Mouse (Mus musculus) forebrain, embryonic 15.5 days (tissue): ENCODE data around the gene Mtrex. TPM values are rescaled to one million over a fixed set of nuclear protein-coding genes. Genes with fewer than 3 reads are reported as not detected.
A peak's percentile ranks its signal among the peaks of the same experiment; 100 is the strongest.

Experiments
- ATAC-seq: fragments of 200-750 bp; cut with Nextera tagmentation; replicated peaks from 2 replicates; pipeline ENCODE4 v1.8.0; 2017; ENCODE audit warnings: mild to moderate bottlenecking, moderate TSS enrichment, moderate library complexity
- H3K27ac ChIP-seq: fragments of 300-500 bp; sonication (generic); replicated peaks from 2 replicates; pipeline ENCODE4 v1.5.1; 2015; ENCODE audit warnings: mild to moderate bottlenecking, inconsistent platforms
- H3K27me3 ChIP-seq: fragments of 300-500 bp; sonication (generic); 2 replicates; pipeline ENCODE4 v1.6.1; 2015; ENCODE audit warnings: inconsistent platforms
- H3K36me3 ChIP-seq: fragments of 300-500 bp; sonication (generic); 2 replicates; pipeline ENCODE4 v1.6.1; 2015; ENCODE audit warnings: mild to moderate bottlenecking, inconsistent platforms
- H3K4me1 ChIP-seq: fragments of 300-500 bp; sonication (generic); 2 replicates; pipeline ENCODE4 v1.6.1; 2015; ENCODE audit warnings: inconsistent platforms
- H3K4me2 ChIP-seq: fragments of 300-500 bp; sonication (generic); replicated peaks from 2 replicates; pipeline ENCODE4 v1.6.1; 2015; ENCODE audit warnings: mild to moderate bottlenecking, inconsistent platforms
- H3K4me3 ChIP-seq: fragments of 300-500 bp; sonication (generic); 2 replicates; pipeline ENCODE4 v1.5.1; 2015; ENCODE audit warnings: mild to moderate bottlenecking, inconsistent platforms
- H3K9ac ChIP-seq: fragments of 300-500 bp; sonication (generic); replicated peaks from 2 replicates; pipeline ENCODE4 v1.6.1; 2015; ENCODE audit warnings: mild to moderate bottlenecking, inconsistent platforms
- H3K9me3 ChIP-seq: fragments of 300-500 bp; sonication (generic); 2 replicates; pipeline ENCODE4 v1.6.1; 2016; ENCODE audit warnings: inconsistent platforms
- WGBS: fragments of 180-500 bp; shearing (Covaris S2); methylation state at CpG from one replicate; pipeline ENCODE4 v1.1.7; 2015; ENCODE audit warnings: mixed read lengths; 5-methylcytosine and 5-hydroxymethylcytosine counted together
- polyA plus RNA-seq: library from polyadenylated mRNA; unstranded; fragments of >200 nt; fragmentation: Nextera tagmentation; extraction: Ambion mirVana; gene quantifications from 2 replicates; pipeline ENCODE4 v1.2.1, GENCODE M21; 2015

Gene Mtrex
- 65.0 and 67.7 TPM in 2 replicates for polyA plus RNA-seq

DNA sequence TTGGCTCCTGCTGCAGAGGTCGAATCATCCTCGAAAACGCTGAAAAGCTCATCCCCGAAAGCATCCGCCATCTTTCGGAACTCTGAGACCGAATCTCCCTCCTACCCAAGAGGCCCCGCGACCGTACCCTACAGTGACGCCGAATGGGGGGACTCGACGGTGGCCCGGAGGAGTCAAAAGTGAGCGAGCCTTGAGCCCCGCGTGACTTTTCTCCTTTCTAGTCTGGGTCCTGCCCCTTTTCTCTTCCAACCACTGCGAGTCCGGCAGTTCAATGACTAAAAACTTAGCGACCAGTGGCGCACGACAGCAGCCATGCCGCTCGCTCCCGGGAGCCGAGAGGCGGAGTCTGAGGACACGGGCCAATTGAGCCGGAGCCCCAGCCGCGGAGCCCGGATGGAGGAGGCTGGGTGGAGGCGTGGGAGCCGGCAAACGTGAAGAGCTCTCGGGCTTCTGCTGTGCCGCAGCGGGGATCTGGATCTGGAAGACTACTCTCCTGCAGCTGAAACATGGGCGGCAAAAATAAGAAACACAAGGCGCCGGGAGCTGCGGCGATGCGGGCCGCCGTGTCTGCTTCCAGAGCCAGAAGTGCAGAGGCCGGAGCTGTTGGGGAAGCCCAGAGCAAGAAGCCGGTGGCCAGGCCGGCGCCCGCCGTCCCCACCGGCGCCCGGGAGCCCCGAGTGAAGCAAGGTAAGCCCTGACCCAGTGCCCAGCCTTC, at the start of gene Mtrex, which contains the start of gene Dhx29:
Mtrex (minus strand) TSS at position 112 of the 715 bp plus-strand sequence.
Dhx29 (plus strand) TSS at position 168 of the 715 bp plus-strand sequence.
- H3K27me3 ChIP-seq, result no peaks in the 10 kb centered on the region
- H3K4me3 ChIP-seq, result peak within 1 kb of the TSS; percentile 62
- H3K27ac ChIP-seq, result peak within 1 kb of the TSS; percentile 94
- peaks cover 10% of the 10 kb centered on the region for H3K36me3 ChIP-seq
- under 1% methylated on average over 57 of the region's 57 CpGs for WGBS
- peak within 1 kb of the TSS; percentile 82 for H3K9ac ChIP-seq
- H3K4me1 ChIP-seq, result peaks cover 31% of the 10 kb centered on the region
- ATAC-seq, result peak; percentile 99
- H3K9me3 ChIP-seq, result no peaks in the 10 kb centered on the region
- peak within 1 kb of the TSS; percentile 56 for H3K4me2 ChIP-seq

DNA sequence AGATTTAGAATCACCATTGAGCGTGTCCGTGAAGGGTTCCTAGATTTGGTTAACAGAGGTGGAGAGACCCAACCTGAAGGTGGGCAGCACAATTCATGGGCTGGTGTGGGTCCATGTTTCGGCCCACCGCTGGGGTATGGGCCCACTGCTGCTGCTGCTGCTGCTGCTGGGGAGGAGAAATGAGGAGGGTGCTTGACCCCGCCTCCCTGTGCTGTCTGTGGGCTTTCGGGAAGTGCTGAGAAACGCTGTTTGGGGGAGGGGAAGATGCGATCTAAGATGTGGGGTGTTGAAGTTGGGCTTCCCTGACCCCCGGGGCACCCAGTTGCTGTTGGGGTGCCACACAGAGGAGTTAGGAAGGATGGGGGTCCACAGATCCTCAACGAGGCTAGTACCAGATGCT, 49.5 kb upstream of the Mtrex start:
- Histone ChIP-seq H3K9me3 (no peaks in the 10 kb centered on the region), H3K9ac (no peak overlapping the region), H3K27me3 (no peaks in the 10 kb centered on the region), H3K4me2 (no peak overlapping the region), H3K4me3 (no peak overlapping the region), H3K4me1 (no peaks in the 10 kb centered on the region), H3K27ac (no peak overlapping the region), H3K36me3 (no peaks in the 10 kb centered on the region)
- WGBS, result 42% methylated on average over 10 of the region's 10 CpGs
- ATAC-seq, result no peak

DNA sequence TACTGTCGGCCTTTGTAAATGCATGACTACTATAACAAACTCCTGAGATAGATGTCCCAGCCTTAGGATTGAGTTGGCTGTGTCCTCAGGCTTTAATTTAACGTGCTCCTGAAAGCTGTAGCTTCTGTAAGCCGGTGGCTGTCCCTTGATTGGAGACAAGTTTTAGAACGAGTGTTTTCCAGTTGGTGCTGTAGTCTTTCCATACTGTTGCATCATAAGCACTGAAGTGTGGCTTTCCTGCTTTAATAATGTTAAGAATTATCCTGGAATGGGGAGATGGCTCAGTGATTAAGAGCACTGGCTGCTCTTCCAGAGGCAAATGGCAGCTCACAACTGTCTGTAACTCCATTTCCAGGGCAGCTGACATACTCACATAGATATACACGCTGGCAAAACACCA, 40.1 kb upstream of the Mtrex start:
- Histone ChIP-seq H3K4me1 (no peaks in the 10 kb centered on the region), H3K9ac (no peak overlapping the region), H3K36me3 (peaks cover 61% of the 10 kb centered on the region), H3K4me2 (no peak overlapping the region), H3K27me3 (no peaks in the 10 kb centered on the region), H3K27ac (no peak overlapping the region), H3K4me3 (no peak overlapping the region), H3K9me3 (no peaks in the 10 kb centered on the region)
- ATAC-seq, result no peak
- 94% methylated on average over 5 of the region's 5 CpGs for WGBS

DNA sequence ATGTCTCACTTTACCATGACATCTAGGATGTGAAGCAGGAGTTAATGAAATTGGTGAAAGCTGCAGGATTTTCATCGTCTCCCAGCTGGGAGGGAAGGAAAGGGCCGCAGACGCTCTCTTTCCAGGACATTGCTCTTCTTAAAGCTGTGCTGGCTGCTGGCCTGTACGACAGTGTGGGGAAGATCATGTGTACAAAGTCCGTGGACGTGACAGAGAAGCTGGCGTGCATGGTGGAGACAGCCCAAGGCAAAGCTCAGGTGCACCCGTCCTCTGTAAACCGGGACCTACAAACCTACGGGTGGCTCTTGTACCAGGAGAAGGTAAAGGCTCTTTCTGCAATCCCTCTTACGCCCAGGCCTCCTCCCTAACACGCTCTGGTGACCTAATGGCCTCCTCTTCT, 37.2 kb upstream of the Mtrex start:
- H3K9me3 ChIP-seq, result no peaks in the 10 kb centered on the region
- H3K27ac ChIP-seq, result no peak overlapping the region
- H3K4me1 ChIP-seq, result no peaks in the 10 kb centered on the region
- no peak for ATAC-seq
- no peak overlapping the region for H3K4me2 ChIP-seq
- 93% methylated on average over 12 of the region's 12 CpGs for WGBS
- no peak overlapping the region for H3K4me3 ChIP-seq
- H3K9ac ChIP-seq, result no peak overlapping the region
- no peaks in the 10 kb centered on the region for H3K27me3 ChIP-seq
- peaks cover 70% of the 10 kb centered on the region for H3K36me3 ChIP-seq

DNA sequence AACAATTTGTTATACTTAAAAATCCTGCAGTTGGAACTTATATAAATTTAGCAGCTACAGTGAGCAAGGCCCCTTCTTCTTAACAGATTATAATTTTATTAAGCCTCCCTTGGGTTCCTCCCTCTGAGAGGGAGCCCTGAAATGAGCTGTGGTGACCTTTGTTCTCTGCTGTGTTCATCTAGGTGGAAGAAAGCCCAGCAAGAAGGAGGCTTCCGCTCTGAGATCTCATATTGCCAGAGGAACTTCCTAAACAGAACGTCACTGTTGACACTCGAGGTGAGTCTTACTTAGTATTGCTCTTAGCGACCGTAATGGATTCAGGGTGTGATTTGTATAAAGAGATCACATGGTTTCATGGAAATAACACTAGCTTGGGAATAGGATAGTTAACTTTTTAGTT, 35.9 kb upstream of the Mtrex start:
- WGBS, result 80% methylated on average over 5 of the region's 5 CpGs
- Histone ChIP-seq H3K9ac (no peak overlapping the region), H3K4me1 (no peaks in the 10 kb centered on the region), H3K27ac (no peak overlapping the region), H3K4me3 (no peak overlapping the region), H3K36me3 (peaks cover 69% of the 10 kb centered on the region), H3K9me3 (no peaks in the 10 kb centered on the region), H3K27me3 (no peaks in the 10 kb centered on the region), H3K4me2 (no peak overlapping the region)
- no peak for ATAC-seq

DNA sequence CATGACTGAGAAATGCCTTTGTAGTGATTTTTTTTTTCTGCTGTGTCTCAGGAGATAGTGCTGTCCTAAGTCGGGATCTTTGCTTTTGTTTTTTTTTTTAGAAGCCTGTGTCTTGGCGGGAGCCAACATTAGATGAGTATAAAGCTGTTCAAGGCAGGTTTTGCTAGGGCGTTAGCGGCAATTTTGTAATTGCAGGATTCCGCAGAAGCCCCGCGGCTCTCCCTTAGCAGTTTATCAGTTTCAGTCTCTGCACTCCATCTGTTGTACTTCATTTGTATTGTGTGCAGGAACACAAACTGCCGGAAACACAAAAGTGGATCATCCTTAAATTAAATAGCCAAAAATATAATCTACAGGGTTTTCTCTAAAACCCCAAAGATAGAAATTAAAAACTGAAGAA, 26.9 kb upstream of the Mtrex start:
- Histone ChIP-seq H3K36me3 (peaks cover 73% of the 10 kb centered on the region), H3K9me3 (no peaks in the 10 kb centered on the region), H3K4me1 (no peaks in the 10 kb centered on the region), H3K9ac (no peak overlapping the region), H3K27ac (no peak overlapping the region), H3K4me3 (no peak overlapping the region), H3K4me2 (no peak overlapping the region), H3K27me3 (no peaks in the 10 kb centered on the region)
- 92% methylated on average over 8 of the region's 8 CpGs for WGBS
- no peak for ATAC-seq

DNA sequence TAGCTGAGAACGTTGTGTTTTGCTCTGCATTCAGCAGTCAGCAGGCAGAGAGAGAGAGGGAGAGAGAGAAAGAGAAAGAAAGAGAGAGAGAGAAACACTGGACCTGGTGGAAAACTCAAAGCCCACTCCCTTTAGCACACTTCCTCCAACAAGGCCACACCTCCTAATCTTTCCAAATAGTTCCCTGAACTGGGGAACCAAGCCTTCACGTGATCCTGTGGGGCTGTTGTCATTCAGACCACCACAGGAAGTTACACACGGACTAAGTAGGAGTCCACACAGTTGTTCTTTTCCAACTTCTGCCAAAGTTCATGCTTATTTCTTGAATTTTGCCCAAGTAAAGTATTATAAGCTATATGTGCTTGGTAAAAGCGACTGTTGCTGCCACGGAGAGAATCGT, 18.7 kb upstream of the Mtrex start:
- Histone ChIP-seq H3K4me1 (no peaks in the 10 kb centered on the region), H3K9ac (no peak overlapping the region), H3K27me3 (no peaks in the 10 kb centered on the region), H3K4me2 (no peak overlapping the region), H3K36me3 (peaks cover 80% of the 10 kb centered on the region), H3K27ac (no peak overlapping the region), H3K4me3 (no peak overlapping the region), H3K9me3 (no peaks in the 10 kb centered on the region)
- no peak for ATAC-seq
- 86% methylated on average over 6 of the region's 6 CpGs for WGBS

DNA sequence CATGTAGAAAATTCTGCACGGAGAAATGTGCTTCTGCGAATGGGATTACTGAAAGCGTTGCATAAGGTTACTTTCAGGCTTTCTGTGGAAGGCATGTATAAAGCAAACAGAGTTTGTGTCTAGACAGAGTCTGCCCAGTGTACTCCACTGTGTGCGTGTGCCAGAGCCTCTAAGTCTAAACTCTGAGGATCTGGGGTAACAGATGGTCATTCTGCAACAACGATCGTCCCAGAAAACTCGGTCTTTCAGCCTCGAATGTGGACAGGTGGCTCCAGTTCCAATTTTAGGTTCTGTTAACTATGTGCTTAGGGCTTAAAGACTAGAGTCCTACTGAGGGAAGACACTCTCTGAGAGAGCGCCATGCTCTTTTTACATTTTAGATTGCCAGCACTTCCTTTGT, 18.1 kb upstream of the Mtrex start:
- 87% methylated on average over 9 of the region's 9 CpGs for WGBS
- H3K4me1 ChIP-seq, result no peaks in the 10 kb centered on the region
- no peak overlapping the region for H3K4me3 ChIP-seq
- no peaks in the 10 kb centered on the region for H3K9me3 ChIP-seq
- H3K27ac ChIP-seq, result no peak overlapping the region
- peaks cover 75% of the 10 kb centered on the region for H3K36me3 ChIP-seq
- no peaks in the 10 kb centered on the region for H3K27me3 ChIP-seq
- no peak for ATAC-seq
- H3K4me2 ChIP-seq, result no peak overlapping the region
- H3K9ac ChIP-seq, result no peak overlapping the region

DNA sequence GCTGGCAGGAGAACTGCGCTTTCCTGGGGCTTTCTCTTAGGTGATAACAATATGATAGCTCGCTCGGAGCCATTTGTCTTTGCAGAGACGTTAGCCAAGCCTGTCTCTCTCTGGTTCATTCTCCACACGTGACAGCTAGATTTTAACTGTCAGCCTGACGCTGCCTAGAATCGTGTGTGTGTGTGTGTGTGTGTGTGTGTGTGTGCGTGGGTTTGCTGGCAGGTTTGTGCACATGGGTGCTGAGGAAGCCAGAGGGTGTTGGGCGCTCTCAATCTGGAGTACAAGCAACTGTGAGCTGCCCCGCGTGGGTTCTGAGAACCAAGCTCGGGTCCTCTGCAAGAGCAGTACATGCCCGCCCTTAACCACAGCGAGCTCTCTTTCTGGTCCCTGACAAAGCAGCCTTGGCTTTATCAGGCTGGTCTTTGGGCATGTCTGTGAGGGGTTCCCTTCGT, 14.7 kb upstream of the Mtrex start:
- no peak overlapping the region for H3K4me2 ChIP-seq
- no peaks in the 10 kb centered on the region for H3K4me1 ChIP-seq
- H3K36me3 ChIP-seq, result peaks cover 63% of the 10 kb centered on the region
- H3K4me3 ChIP-seq, result no peak overlapping the region
- no peak overlapping the region for H3K27ac ChIP-seq
- no peaks in the 10 kb centered on the region for H3K27me3 ChIP-seq
- no peak overlapping the region for H3K9ac ChIP-seq
- H3K9me3 ChIP-seq, result no peaks in the 10 kb centered on the region
- WGBS, result 80% methylated on average over 15 of the region's 15 CpGs
- no peak for ATAC-seq

DNA sequence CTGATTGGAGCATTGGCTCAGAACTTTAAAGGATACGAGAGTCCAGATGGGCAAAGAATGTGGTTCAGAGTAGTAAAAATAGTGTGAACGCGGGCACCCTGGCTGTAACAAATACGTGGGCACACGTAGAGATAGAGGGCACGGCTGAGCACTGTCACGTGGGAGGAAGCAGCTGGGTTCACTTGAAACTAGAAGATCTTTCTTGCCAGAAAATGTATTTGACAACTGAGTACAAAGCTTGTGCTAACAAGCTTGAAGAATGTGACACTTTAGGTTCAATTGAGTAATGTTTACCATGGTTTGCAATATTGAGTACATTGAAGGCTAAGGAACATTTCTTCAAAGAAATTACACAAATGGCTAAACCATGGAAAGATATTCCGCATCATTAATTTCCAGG, 10.9 kb upstream of the Mtrex start:
- H3K4me2 ChIP-seq, result no peak overlapping the region
- no peak for ATAC-seq
- H3K4me1 ChIP-seq, result no peaks in the 10 kb centered on the region
- H3K4me3 ChIP-seq, result no peak overlapping the region
- 95% methylated on average over 8 of the region's 8 CpGs for WGBS
- peaks cover 57% of the 10 kb centered on the region for H3K36me3 ChIP-seq
- H3K27me3 ChIP-seq, result no peaks in the 10 kb centered on the region
- H3K9me3 ChIP-seq, result no peaks in the 10 kb centered on the region
- no peak overlapping the region for H3K9ac ChIP-seq
- H3K27ac ChIP-seq, result no peak overlapping the region

DNA sequence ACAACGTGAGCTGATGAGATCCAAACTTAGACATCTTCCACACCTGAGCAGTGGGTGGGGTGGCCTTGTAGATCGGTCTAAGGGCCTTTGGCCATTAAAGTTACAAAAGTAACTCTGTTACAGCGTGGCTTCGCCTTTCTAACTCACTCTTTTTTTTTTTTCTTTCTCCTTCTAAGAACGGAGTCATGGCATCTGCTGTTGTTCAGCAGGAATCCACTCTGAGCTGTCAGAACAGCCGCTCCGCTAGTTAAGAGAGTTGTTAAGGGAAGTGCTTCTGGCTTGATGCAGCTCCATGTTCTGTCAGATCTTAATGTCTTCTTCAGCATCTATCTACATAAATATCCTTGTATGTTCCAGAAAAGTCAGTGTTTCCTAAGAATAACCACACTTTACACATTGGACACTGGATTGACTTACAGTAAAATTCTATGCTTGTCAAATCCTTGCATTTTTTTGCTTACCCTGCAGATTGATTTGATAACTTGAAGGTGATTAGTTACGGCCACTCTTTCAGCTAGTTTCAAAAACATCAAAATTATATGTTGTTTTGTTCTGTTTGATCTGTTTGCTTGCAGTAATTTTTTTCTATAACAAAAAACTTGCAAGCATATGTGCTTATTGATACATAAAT, 955 bp upstream of the Mtrex start:
- peaks cover 17% of the 10 kb centered on the region for H3K36me3 ChIP-seq
- H3K4me1 ChIP-seq, result peaks cover 31% of the 10 kb centered on the region
- no peak for ATAC-seq
- peak overlapping the region; percentile 94 for H3K27ac ChIP-seq
- peak overlapping the region; percentile 82 for H3K9ac ChIP-seq
- no peaks in the 10 kb centered on the region for H3K27me3 ChIP-seq
- peak overlapping the region; percentile 56 for H3K4me2 ChIP-seq
- H3K9me3 ChIP-seq, result no peaks in the 10 kb centered on the region
- H3K4me3 ChIP-seq, result peak overlapping the region; percentile 62
- 7% methylated on average over 8 of the region's 8 CpGs for WGBS

DNA sequence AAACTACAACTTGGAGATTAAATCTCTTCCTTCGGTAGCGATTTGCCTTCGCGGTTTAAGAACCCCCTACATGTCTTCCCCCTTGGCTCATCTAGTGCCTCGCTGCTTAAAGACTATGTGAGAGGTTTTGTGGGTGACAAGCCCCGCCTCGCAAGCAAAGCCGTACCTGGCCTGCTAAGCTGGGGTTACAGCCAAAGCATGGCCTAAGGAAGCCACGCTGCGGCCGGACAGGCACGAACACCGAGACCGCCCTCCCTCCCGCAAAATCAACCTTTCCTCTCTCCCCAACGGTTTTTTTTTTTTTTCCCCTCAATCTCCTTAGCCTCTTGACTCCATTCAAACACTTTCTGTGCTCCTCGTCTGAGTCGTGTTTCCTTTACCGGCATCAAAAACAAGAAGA, 402 bp downstream of the Mtrex start:
- no peaks in the 10 kb centered on the region for H3K27me3 ChIP-seq
- ATAC-seq, result peak; percentile 12; the same call in 1 of the 2 replicates
- no peaks in the 10 kb centered on the region for H3K9me3 ChIP-seq
- H3K4me1 ChIP-seq, result peaks cover 31% of the 10 kb centered on the region
- peak overlapping the region; percentile 82 for H3K9ac ChIP-seq
- 0% methylated on average over 19 of the region's 19 CpGs for WGBS
- H3K27ac ChIP-seq, result peak overlapping the region; percentile 94
- H3K4me2 ChIP-seq, result peak overlapping the region; percentile 56
- peaks cover 6% of the 10 kb centered on the region; the same call in 1 of the 2 replicates for H3K36me3 ChIP-seq
- H3K4me3 ChIP-seq, result peak overlapping the region; percentile 62
